In the genomic region with DNA sequence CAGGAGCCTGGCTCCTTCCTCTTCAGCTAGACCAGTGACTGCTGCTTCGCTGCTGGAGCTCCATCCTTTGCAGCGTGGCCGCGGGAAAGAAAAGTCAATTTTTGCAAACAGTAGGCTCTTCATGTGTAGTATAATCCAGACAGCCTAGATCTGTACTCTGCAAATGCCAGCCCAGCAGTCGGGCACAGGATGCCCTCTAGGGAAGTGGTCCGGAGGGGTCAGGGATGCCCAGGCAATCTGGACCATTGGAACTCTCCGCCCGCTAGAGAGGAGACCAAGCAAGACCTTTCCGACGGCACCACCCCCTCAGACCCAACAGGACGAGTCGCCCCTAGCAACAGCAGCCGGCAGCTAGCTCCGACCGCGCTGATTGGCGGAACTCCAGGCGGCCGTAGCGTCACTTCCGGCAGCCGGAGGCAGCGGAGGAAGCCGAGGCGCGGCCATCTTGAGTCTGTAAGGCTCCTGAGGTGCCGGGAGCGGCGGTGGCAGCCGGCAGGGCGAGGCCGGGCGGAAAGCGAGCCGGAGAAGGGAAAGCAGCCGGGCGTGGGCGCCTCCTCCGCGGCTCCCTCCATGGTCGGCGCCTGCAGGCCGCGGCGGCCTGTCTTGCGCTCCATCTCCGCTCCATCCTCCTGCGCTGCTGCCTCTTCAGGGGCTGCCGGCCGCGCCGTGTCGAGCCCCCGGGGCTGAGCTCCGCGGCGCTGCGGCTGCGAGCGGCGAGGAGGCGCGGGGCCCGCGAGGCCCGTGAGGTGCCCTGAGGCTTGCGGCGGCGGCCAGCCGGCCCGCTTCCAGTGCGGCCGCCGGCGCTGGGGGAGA, we compare ENCODE assay signal across 8 mouse cellular contexts. TPM values are rescaled to one million over a fixed set of nuclear protein-coding genes. Genes with fewer than 3 reads are reported as not detected.
DNase-seq lines count a peak whose midpoint lies in the region; ATAC-seq and TF ChIP-seq lines count a peak whose summit lies in the region.

A gene (plus strand): TSS at position 450 of the 813 bp plus-strand sequence.

- H3K27ac ChIP-seq in heart, embryonic 12.5 days (ENCODE audit: poor library complexity, severe bottlenecking): peak within 1 kb of the TSS; percentile 99
- H3K27ac ChIP-seq in kidney, postnatal 0 days: peak within 1 kb of the TSS; percentile 98
- H3K27ac ChIP-seq in liver, embryonic 11.5 days (ENCODE audit: low read depth, low read length): peak within 1 kb of the TSS; percentile 84
- H3K27ac ChIP-seq in stomach, embryonic 14.5 days (ENCODE audit: low read length): peak within 1 kb of the TSS; percentile 94

- H3K27me3 ChIP-seq in heart, embryonic 12.5 days (replicated peaks): no peaks in the 10 kb centered on the region
- no peaks in the 10 kb centered on the region for H3K27me3 ChIP-seq in kidney, postnatal 0 days (ENCODE audit: insufficient read depth, low read length)
- no peaks in the 10 kb centered on the region for H3K27me3 ChIP-seq in liver, embryonic 11.5 days (replicated peaks; ENCODE audit: control insufficient read depth, insufficient read depth, low read length)
- no peaks in the 10 kb centered on the region for H3K27me3 ChIP-seq in stomach, embryonic 14.5 days (ENCODE audit: control insufficient read depth, insufficient read depth, low read length)

- H3K4me1 ChIP-seq in heart, embryonic 12.5 days (replicated peaks): peaks cover 19% of the 10 kb centered on the region
- H3K4me1 ChIP-seq in kidney, postnatal 0 days (replicated peaks; ENCODE audit: insufficient read depth, low read length): peaks cover 16% of the 10 kb centered on the region; the same call in 1 of the 2 replicates
- peaks cover 20% of the 10 kb centered on the region for H3K4me1 ChIP-seq in liver, embryonic 11.5 days (replicated peaks; ENCODE audit: control insufficient read depth, insufficient read depth, low read length)
- 0 out of 2 replicates have a peak, but pooled peaks cover 11% of the 10 kb centered on the region for H3K4me1 ChIP-seq in stomach, embryonic 14.5 days (ENCODE audit: control insufficient read depth, insufficient read depth, low read length)

- peak; percentile 97 for ATAC-seq in erythroid progenitor cell, adult 5-6 weeks (replicated peaks; ENCODE audit: low FRiP score, poor library complexity, severe bottlenecking)
- peak; percentile 98 for ATAC-seq in heart, embryonic 12.5 days (ENCODE audit: insufficient number of reproducible peaks, low FRiP score)
- ATAC-seq in kidney, postnatal 0 days (replicated peaks; ENCODE audit: low FRiP score, low read depth): peak; percentile 97
- ATAC-seq in liver, embryonic 11.5 days (replicated peaks; ENCODE audit: low FRiP score): peak; percentile 96
- ATAC-seq in stomach, embryonic 14.5 days (ENCODE audit: insufficient number of reproducible peaks, insufficient read depth, low FRiP score, low read depth): peak; percentile 98

- H3K4me2 ChIP-seq in heart, embryonic 12.5 days: peak within 1 kb of the TSS; percentile 80
- peak within 1 kb of the TSS; percentile 71 for H3K4me2 ChIP-seq in kidney, postnatal 0 days (ENCODE audit: low read length)
- H3K4me2 ChIP-seq in liver, embryonic 11.5 days: peak within 1 kb of the TSS; percentile 91
- peak within 1 kb of the TSS; percentile 92 for H3K4me2 ChIP-seq in stomach, embryonic 14.5 days (replicated peaks; ENCODE audit: low read depth, low read length)

- TF ChIP-seq CTCF in kidney, postnatal 0 days (IDR thresholded peaks at IDR 0.05; ENCODE audit: low read depth): no peak

- no peaks in the 10 kb centered on the region for H3K9me3 ChIP-seq in heart, embryonic 12.5 days (replicated peaks)
- H3K9me3 ChIP-seq in kidney, postnatal 0 days (replicated peaks; ENCODE audit: low read length): no peaks in the 10 kb centered on the region
- H3K9me3 ChIP-seq in liver, embryonic 11.5 days (ENCODE audit: control insufficient read depth, low read length): no peaks in the 10 kb centered on the region
- H3K9me3 ChIP-seq in stomach, embryonic 14.5 days (ENCODE audit: control insufficient read depth, low read depth, low read length): no peaks in the 10 kb centered on the region

- peak within 1 kb of the TSS; percentile 100 for H3K4me3 ChIP-seq in heart, embryonic 12.5 days
- H3K4me3 ChIP-seq in kidney, postnatal 0 days (replicated peaks; ENCODE audit: low read depth, low read length): peak within 1 kb of the TSS; percentile 100
- peak within 1 kb of the TSS; percentile 97 for H3K4me3 ChIP-seq in liver, embryonic 11.5 days (ENCODE audit: low read depth, low read length)
- peak within 1 kb of the TSS; percentile 62 for H3K4me3 ChIP-seq in stomach, embryonic 14.5 days (ENCODE audit: low read depth, low read length)

- DNase-seq in CD4-positive helper T cell, adult 2 months (ENCODE audit: low read depth, low spot score): peak; percentile 97
- DNase-seq in brain, embryonic 18.5 days (ENCODE audit: low read depth, low spot score): peak; percentile 92
- peak; percentile 98 for DNase-seq in kidney, postnatal 0 days (ENCODE audit: low spot score)
- DNase-seq in liver, embryonic 11.5 days (ENCODE audit: low spot score): peak; percentile 92
- DNase-seq in naive thymus-derived CD4-positive, alpha-beta T cell, adult 2 months (ENCODE audit: low read depth): peak; percentile 96

- H3K36me3 ChIP-seq in heart, embryonic 12.5 days: no peaks in the 10 kb centered on the region
- no peaks in the 10 kb centered on the region for H3K36me3 ChIP-seq in kidney, postnatal 0 days (ENCODE audit: insufficient read depth, low read length)
- H3K36me3 ChIP-seq in liver, embryonic 11.5 days (ENCODE audit: control insufficient read depth, insufficient read depth, low read length): no peaks in the 10 kb centered on the region
- no peaks in the 10 kb centered on the region for H3K36me3 ChIP-seq in stomach, embryonic 14.5 days (ENCODE audit: control insufficient read depth, insufficient read depth, low read length)

- under 1% methylated on average over 59 of the region's 75 CpGs for WGBS in heart, embryonic 12.5 days
- WGBS in kidney, postnatal 0 days: 0% methylated on average over 47 of the region's 75 CpGs
- WGBS in liver, embryonic 11.5 days: under 1% methylated on average over 71 of the region's 75 CpGs
- WGBS in stomach, embryonic 14.5 days: under 1% methylated on average over 67 of the region's 75 CpGs

- peak within 1 kb of the TSS; percentile 99 for H3K9ac ChIP-seq in heart, embryonic 12.5 days
- peak within 1 kb of the TSS; percentile 99 for H3K9ac ChIP-seq in kidney, postnatal 0 days (ENCODE audit: low read depth, low read length)
- H3K9ac ChIP-seq in liver, embryonic 11.5 days (ENCODE audit: low read depth, low read length): peak within 1 kb of the TSS; percentile 93
- peak within 1 kb of the TSS; percentile 98 for H3K9ac ChIP-seq in stomach, embryonic 14.5 days (replicated peaks; ENCODE audit: low read depth, low read length)

RNA-seq across cellular contexts. Expression of the gene that starts here (rescaled TPM):
- total RNA-seq in erythroid progenitor cell, adult 5-6 weeks (2015; ENCODE audit: low replicate concordance): 200 and 221 TPM in 2 replicates
- 177 and 202 TPM in 2 replicates for total RNA-seq in erythroid progenitor cell, adult 5-6 weeks (2017; ENCODE audit: low replicate concordance)
- 51.0 and 53.7 TPM in 2 replicates for polyA plus RNA-seq in heart, embryonic 12.5 days (2016; fragmentation: Nextera tagmentation; extraction: Ambion mirVana)
- 37.9 and 38.6 TPM in 2 replicates for polyA plus RNA-seq in kidney, postnatal 0 days (2015; fragmentation: Nextera tagmentation; extraction: Ambion mirVana)
- polyA plus RNA-seq in liver, embryonic 11.5 days (2014; fragmentation: Nextera tagmentation; extraction: Ambion mirVana): 36.9 and 38.6 TPM in 2 replicates
- polyA plus RNA-seq in stomach, embryonic 14.5 days (2014; fragmentation: Nextera tagmentation; extraction: Ambion mirVana): 58.5 and 58.9 TPM in 2 replicates

Comparison
In these comparisons a context has a peak if more than half of its experiments do, and no peak if none do; other contexts are left out.
1. Peak in every context shown above with its lines: DNase-seq, ATAC-seq, H3K4me3 ChIP-seq and H3K27ac ChIP-seq.